Mouse (Mus musculus) forebrain, embryonic 12.5 days (tissue): ENCODE measurements at regions not wholly inside any gene's neighbourhood (a gene's known extent, or its start where the extent isn't known, plus 50 kb on each side); places are given as distances from the start of the nearest gene placed in this dataset.

Experiments used
- ATAC-seq: fragments of 200-750 bp; cut with Nextera tagmentation; 2 replicates; pipeline ENCODE4 v1.8.0; 2017; ENCODE audit warnings: moderate TSS enrichment; ENCODE audit not compliant: low FRiP score
- H3K27ac ChIP-seq: fragments of 300-500 bp; sonication (generic); 2 replicates; pipeline ENCODE4 v1.5.1; 2016; ENCODE audit warnings: mild to moderate bottlenecking
- H3K27me3 ChIP-seq: fragments of 300-500 bp; sonication (generic); 2 replicates; pipeline ENCODE4 v1.6.1; 2016; ENCODE audit warnings: mild to moderate bottlenecking
- H3K36me3 ChIP-seq: fragments of 300-500 bp; sonication (generic); replicated peaks from 2 replicates; pipeline ENCODE4 v1.6.1; 2016; ENCODE audit warnings: mild to moderate bottlenecking
- H3K4me1 ChIP-seq: fragments of 300-500 bp; sonication (generic); 2 replicates; pipeline ENCODE4 v1.6.1; 2016
- H3K4me2 ChIP-seq: fragments of 300-500 bp; sonication (generic); 2 replicates; pipeline ENCODE4 v1.6.1; 2016; ENCODE audit warnings: mild to moderate bottlenecking, moderate library complexity
- H3K4me3 ChIP-seq: fragments of 300-500 bp; sonication (generic); replicated peaks from 2 replicates; pipeline ENCODE4 v1.5.1; 2016; ENCODE audit warnings: mild to moderate bottlenecking
- H3K9ac ChIP-seq: fragments of 300-500 bp; sonication (generic); 2 replicates; pipeline ENCODE4 v1.6.1; 2016; ENCODE audit warnings: mild to moderate bottlenecking
- H3K9me3 ChIP-seq: fragments of 300-500 bp; sonication (generic); 2 replicates; pipeline ENCODE4 v1.6.1; 2016
- WGBS: fragments of 180-500 bp; shearing (Covaris S2); methylation state at CpG from one replicate; pipeline ENCODE4 v1.1.7; 2016; 5-methylcytosine and 5-hydroxymethylcytosine counted together

- Histone ChIP-seq H3K9me3 (no peaks in the 10 kb centered on the region), H3K4me2 (no peak overlapping the region), H3K36me3 (no peaks in the 10 kb centered on the region), H3K27ac (no peak overlapping the region), H3K4me1 (peaks cover 39% of the 10 kb centered on the region), H3K27me3 (peaks cover 8% of the 10 kb centered on the region; the same call in 1 of the 2 replicates), H3K4me3 (no peak overlapping the region), H3K9ac (no peak overlapping the region)
- WGBS, result 70% methylated on average over 8 of the region's 8 CpGs
- no peak for ATAC-seq
These were observed 188.2 kb upstream of the Rpl38 start for GRCm38 (mm10) chr11:114480119-114480540.

GRCm38 (mm10) chr11:114478736-114479135 is 189.6 kb upstream of the Rpl38 start:
- Histone ChIP-seq H3K4me3 (no peak overlapping the region; the same call in 1 of the 2 replicates), H3K4me2 (peak overlapping the region; percentile 35), H3K9me3 (no peaks in the 10 kb centered on the region), H3K36me3 (no peaks in the 10 kb centered on the region), H3K27ac (no peak overlapping the region), H3K4me1 (peaks cover 27% of the 10 kb centered on the region), H3K9ac (no peak overlapping the region), H3K27me3 (0 out of 2 replicates have a peak, but pooled peaks cover 8% of the 10 kb centered on the region)
- ATAC-seq, result peak; percentile 64
- 13% methylated on average over 7 of the region's 7 CpGs for WGBS

- 62% methylated on average over 3 of the region's 3 CpGs for WGBS
- Histone ChIP-seq H3K4me2 (no peak overlapping the region), H3K27ac (no peak overlapping the region), H3K36me3 (no peaks in the 10 kb centered on the region), H3K4me3 (no peak overlapping the region), H3K9ac (no peak overlapping the region), H3K27me3 (0 out of 2 replicates have a peak, but pooled peaks cover 13% of the 10 kb centered on the region), H3K4me1 (peaks cover 37% of the 10 kb centered on the region), H3K9me3 (no peaks in the 10 kb centered on the region)
- ATAC-seq, result no peak
These were observed 191.0 kb upstream of the Rpl38 start for GRCm38 (mm10) chr11:114477365-114477764.

GRCm38 (mm10) chr11:114472501-114473260 is 195.6 kb upstream of the Rpl38 start:
- Histone ChIP-seq H3K27ac (peak overlapping the region; percentile 4; the same call in 1 of the 2 replicates), H3K4me1 (peaks cover 42% of the 10 kb centered on the region), H3K36me3 (no peaks in the 10 kb centered on the region), H3K27me3 (peaks cover 31% of the 10 kb centered on the region), H3K9me3 (no peaks in the 10 kb centered on the region), H3K4me3 (no peak overlapping the region), H3K9ac (no peak overlapping the region), H3K4me2 (peak overlapping the region; percentile 20)
- WGBS, result 13% methylated on average over 22 of the region's 22 CpGs
- ATAC-seq, result peak; percentile 24; the same call in 1 of the 2 replicates

- Histone ChIP-seq H3K4me2 (peak overlapping the region; percentile 40), H3K4me3 (no peak overlapping the region), H3K9me3 (no peaks in the 10 kb centered on the region), H3K27me3 (peaks cover 45% of the 10 kb centered on the region), H3K9ac (no peak overlapping the region), H3K4me1 (peaks cover 57% of the 10 kb centered on the region), H3K36me3 (no peaks in the 10 kb centered on the region), H3K27ac (peak overlapping the region; percentile 86)
- peak; percentile 62 for ATAC-seq
- 3% methylated on average over 8 of the region's 8 CpGs for whole genome bisulfite sequencing
These were observed 199.9 kb upstream of the Rpl38 start for GRCm38 (mm10) chr11:114468394-114468793.

- peaks cover 52% of the 10 kb centered on the region for H3K4me1 ChIP-seq
These were observed 200.5 kb upstream of the Rpl38 start for GRCm38 (mm10) chr11:114467803-114468202.

GRCm38 (mm10) chr11:114465486-114465885 is 202.8 kb upstream of the Rpl38 start:
- ATAC-seq, result no peak
- Histone ChIP-seq H3K36me3 (no peaks in the 10 kb centered on the region), H3K4me3 (no peak overlapping the region), H3K4me2 (no peak overlapping the region), H3K9me3 (no peaks in the 10 kb centered on the region), H3K27ac (no peak overlapping the region), H3K9ac (no peak overlapping the region), H3K4me1 (peaks cover 42% of the 10 kb centered on the region), H3K27me3 (peaks cover 27% of the 10 kb centered on the region)
- 30% methylated on average over 5 of the region's 5 CpGs for WGBS

More at GRCm38 (mm10) chr11:114467803-114468202, 200.5 kb upstream of the Rpl38 start:
- Histone ChIP-seq H3K27ac (peak overlapping the region; percentile 86), H3K36me3 (no peaks in the 10 kb centered on the region), H3K27me3 (peaks cover 42% of the 10 kb centered on the region), H3K9ac (no peak overlapping the region), H3K9me3 (no peaks in the 10 kb centered on the region), H3K4me3 (no peak overlapping the region), H3K4me2 (peak overlapping the region; percentile 40)
- ATAC-seq, result peak; percentile 80
- 5% methylated on average over 8 of the region's 8 CpGs for WGBS

- 33% methylated on average over 6 of the region's 6 CpGs for WGBS
- Histone ChIP-seq H3K27ac (no peak overlapping the region), H3K9me3 (no peaks in the 10 kb centered on the region), H3K36me3 (no peaks in the 10 kb centered on the region), H3K27me3 (peaks cover 16% of the 10 kb centered on the region), H3K4me2 (no peak overlapping the region), H3K9ac (no peak overlapping the region), H3K4me1 (peaks cover 30% of the 10 kb centered on the region), H3K4me3 (no peak overlapping the region)
- peak; percentile 53; the same call in 1 of the 2 replicates for ATAC-seq
These were observed 205.5 kb upstream of the Rpl38 start for GRCm38 (mm10) chr11:114462755-114463374.

GRCm38 (mm10) chr11:114454876-114455330 is 213.4 kb upstream of the Rpl38 start:
- Histone ChIP-seq H3K4me2 (no peak overlapping the region), H3K36me3 (no peaks in the 10 kb centered on the region), H3K4me1 (peaks cover 11% of the 10 kb centered on the region; the same call in 1 of the 2 replicates), H3K27ac (0 out of 2 replicates have a peak overlapping the region, but pooled peaks have one; percentile 25), H3K27me3 (no peaks in the 10 kb centered on the region), H3K9me3 (no peaks in the 10 kb centered on the region), H3K9ac (no peak overlapping the region), H3K4me3 (no peak overlapping the region)
- no peak for ATAC-seq
- 60% methylated on average over 12 of the region's 12 CpGs for WGBS

- 45% methylated on average over 13 of the region's 13 CpGs for WGBS
- no peaks in the 10 kb centered on the region for H3K9me3 ChIP-seq
- peaks cover 40% of the 10 kb centered on the region for H3K4me1 ChIP-seq
- H3K4me3 ChIP-seq, result no peak overlapping the region
- no peak for ATAC-seq
- no peak overlapping the region for H3K9ac ChIP-seq
- H3K27ac ChIP-seq, result no peak overlapping the region
- no peaks in the 10 kb centered on the region for H3K36me3 ChIP-seq
- peaks cover 5% of the 10 kb centered on the region; the same call in 1 of the 2 replicates for H3K27me3 ChIP-seq
- no peak overlapping the region for H3K4me2 ChIP-seq
These were observed 219.4 kb upstream of the Rpl38 start for GRCm38 (mm10) chr11:114448776-114449401.

- Histone ChIP-seq H3K27ac (no peak overlapping the region), H3K4me3 (no peak overlapping the region), H3K4me2 (peak overlapping the region; percentile 53; the same call in 1 of the 2 replicates), H3K9me3 (no peaks in the 10 kb centered on the region), H3K27me3 (peaks cover 8% of the 10 kb centered on the region; the same call in 1 of the 2 replicates), H3K4me1 (peaks cover 43% of the 10 kb centered on the region), H3K36me3 (no peaks in the 10 kb centered on the region), H3K9ac (no peak overlapping the region)
- 94% methylated on average over 5 of the region's 5 CpGs for WGBS
- ATAC-seq, result no peak
These were observed 220.9 kb upstream of the Rpl38 start for GRCm38 (mm10) chr11:114447461-114447847.
